Mouse (Mus musculus): ENCODE measurements around the gene Akip1.

DNA sequence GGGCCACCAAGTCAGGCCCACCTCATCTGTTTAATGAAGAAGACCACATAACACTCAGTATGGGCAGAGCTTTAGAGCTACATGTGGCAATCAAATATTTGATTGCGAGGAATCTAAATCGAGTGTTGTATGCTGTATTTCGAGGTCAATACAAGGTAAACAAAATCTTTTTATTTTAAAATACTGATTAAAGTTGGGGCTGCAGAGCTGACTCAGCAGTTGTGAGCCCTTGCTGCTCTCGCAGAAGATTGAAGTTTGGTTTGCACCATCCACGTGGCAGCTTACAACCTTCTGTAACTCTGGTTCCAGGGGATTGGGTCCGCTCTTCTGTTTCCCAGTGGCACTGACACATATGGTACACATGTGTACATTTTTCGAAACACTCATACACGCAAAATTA, 50.5 kb downstream of the Akip1 start:
- no peak for TF ChIP-seq CTCF (IDR thresholded peaks at IDR 0.05; ENCODE audit: low read depth, low read length)
- TF ChIP-seq EP300 (IDR thresholded peaks at IDR 0.05; ENCODE audit: insufficient read depth, low read depth, low read length), result no peak
- no peak for TF ChIP-seq POLR2A (IDR thresholded peaks at IDR 0.05; ENCODE audit: insufficient read depth, low read length)
